Mouse (Mus musculus) hindbrain, embryonic 14.5 days (tissue): ENCODE results near the gene Rnf10. TPM values are rescaled to one million over a fixed set of nuclear protein-coding genes. Genes with fewer than 3 reads are reported as not detected.

Experiments used
- ATAC-seq: fragments of 200-750 bp; cut with Nextera tagmentation; 2 replicates; pipeline ENCODE4 v1.8.0; 2017; ENCODE audit warnings: moderate number of reproducible peaks, mild to moderate bottlenecking, moderate TSS enrichment, moderate library complexity; ENCODE audit not compliant: low FRiP score
- DNase-seq: peaks from one replicate; pipeline ENCODE4 v3.0.0-alpha.2; 2015; ENCODE audit warnings: low spot score
- H3K27ac ChIP-seq: fragments of 300-500 bp; sonication (generic); 2 replicates; pipeline ENCODE4 v1.5.1; 2014; ENCODE audit warnings: mild to moderate bottlenecking, moderate library complexity
- H3K27me3 ChIP-seq: fragments of 300-500 bp; sonication (generic); 2 replicates; pipeline ENCODE4 v1.6.1; 2014; ENCODE audit warnings: mild to moderate bottlenecking, low read length, mixed read lengths; ENCODE audit not compliant: control insufficient read depth, insufficient read depth
- H3K36me3 ChIP-seq: fragments of 300-500 bp; sonication (generic); replicated peaks from 2 replicates; pipeline ENCODE4 v1.6.1; 2014; ENCODE audit not compliant: control insufficient read depth, insufficient read depth
- H3K4me1 ChIP-seq: fragments of 300-500 bp; sonication (generic); replicated peaks from 2 replicates; pipeline ENCODE4 v1.6.1; 2014; ENCODE audit warnings: antibody characterized with exemption, low read length, mixed read lengths; ENCODE audit not compliant: control insufficient read depth, insufficient read depth
- H3K4me2 ChIP-seq: fragments of 300-500 bp; sonication (generic); replicated peaks from 2 replicates; pipeline ENCODE4 v1.6.1; 2014; ENCODE audit warnings: mild to moderate bottlenecking, moderate library complexity
- H3K4me3 ChIP-seq: fragments of 300-500 bp; sonication (generic); replicated peaks from 2 replicates; pipeline ENCODE4 v1.5.1; 2014; ENCODE audit warnings: mild to moderate bottlenecking, low read length
- H3K9ac ChIP-seq: fragments of 300-500 bp; sonication (generic); 2 replicates; pipeline ENCODE4 v1.6.1; 2014
- H3K9me3 ChIP-seq: fragments of 300-500 bp; sonication (generic); 2 replicates; pipeline ENCODE4 v1.6.1; 2016; ENCODE audit warnings: low read length; ENCODE audit not compliant: control insufficient read depth
- WGBS: fragments of 180-500 bp; shearing (Covaris S2); extraction: QIAGEN DNeasy Blood & Tissue Kit; methylation state at CpG from one replicate; pipeline ENCODE4 v1.1.7; 2014; 5-methylcytosine and 5-hydroxymethylcytosine counted together
- polyA plus RNA-seq: library from polyadenylated mRNA; unstranded; fragments of >200 nt; fragmentation: Nextera tagmentation; extraction: Ambion mirVana; gene quantifications from 2 replicates; pipeline ENCODE4 v1.2.1, GENCODE M21; 2014

The Rnf10 gene
- polyA plus RNA-seq, 1 experiment from 2014 or later: 101 TPM

- Histone ChIP-seq H3K4me3 (peak within 1 kb of the TSS; percentile 70), H3K36me3 (no peaks in the 10 kb centered on the region), H3K27ac (peak within 1 kb of the TSS; percentile 69), H3K9me3 (no peaks in the 10 kb centered on the region), H3K4me2 (peak within 1 kb of the TSS; percentile 99), H3K4me1 (peaks cover 14% of the 10 kb centered on the region), H3K9ac (peak within 1 kb of the TSS; percentile 80), H3K27me3 (peaks cover 47% of the 10 kb centered on the region)
- under 1% methylated on average over 112 of the region's 116 CpGs for WGBS
- peak; percentile 68 for DNase-seq
- peak; percentile 64 for ATAC-seq
These were observed 78.8 kb downstream of the Rnf10 start, which contains the start of gene Cabp1 for GRCm38 (mm10) chr5:115193669-115194625. TSS of gene Cabp1 (minus strand) at chr5:115194381.

- peak overlapping the region; percentile 99 for H3K4me2 ChIP-seq
- WGBS: 2% methylated on average over 31 of the region's 34 CpGs
These were observed 79.5 kb downstream of the Rnf10 start for GRCm38 (mm10) chr5:115193226-115193625.

GRCm38 (mm10) chr5:115192828-115193195 lies 79.9 kb downstream of the Rnf10 start:
- Histone ChIP-seq H3K4me2 (peak overlapping the region; percentile 99), H3K4me1 (peaks cover 14% of the 10 kb centered on the region), H3K9me3 (no peaks in the 10 kb centered on the region), H3K4me3 (peak overlapping the region; percentile 70), H3K27me3 (peaks cover 47% of the 10 kb centered on the region), H3K36me3 (no peaks in the 10 kb centered on the region), H3K9ac (peak overlapping the region; percentile 80), H3K27ac (no peak overlapping the region)
- 14% methylated on average over 7 of the region's 7 CpGs for WGBS
- no peak for ATAC-seq
- no peak for DNase-seq

More at GRCm38 (mm10) chr5:115193226-115193625, 79.5 kb downstream of the Rnf10 start:
- H3K36me3 ChIP-seq: no peaks in the 10 kb centered on the region
- H3K27ac ChIP-seq: no peak overlapping the region
- DNase-seq: peak; percentile 32
- H3K9ac ChIP-seq: peak overlapping the region; percentile 80
- ATAC-seq: no peak
- peaks cover 47% of the 10 kb centered on the region for H3K27me3 ChIP-seq
- H3K4me1 ChIP-seq: peaks cover 14% of the 10 kb centered on the region
- H3K4me3 ChIP-seq: peak overlapping the region; percentile 70
- H3K9me3 ChIP-seq: no peaks in the 10 kb centered on the region

- Histone ChIP-seq H3K4me2 (peak overlapping the region; percentile 99), H3K4me1 (peaks cover 19% of the 10 kb centered on the region), H3K27ac (no peak overlapping the region), H3K27me3 (peaks cover 47% of the 10 kb centered on the region), H3K4me3 (peak overlapping the region; percentile 70), H3K9me3 (no peaks in the 10 kb centered on the region), H3K36me3 (no peaks in the 10 kb centered on the region), H3K9ac (peak overlapping the region; percentile 80)
- ATAC-seq (peak; percentile 25; the same call in 1 of the 2 replicates), DNase-seq (peak; percentile 63)
- WGBS: 6% methylated on average over 29 of the region's 29 CpGs
These were observed 80.5 kb downstream of the Rnf10 start for GRCm38 (mm10) chr5:115191880-115192827.

Other genes starting within 250 kb of the Rnf10 start
- gene Gm10401, start 174.6 kb downstream of the Rnf10 start, polyA plus RNA-seq: 49.1 and 53.0 TPM in 2 replicates
- 11.1 and 12.5 TPM in 2 replicates for gene Acads, start 153.6 kb downstream of the Rnf10 start, polyA plus RNA-seq
- gene Unc119b, start 137.9 kb downstream of the Rnf10 start, polyA plus RNA-seq: 31.2 and 39.0 TPM in 2 replicates
- gene Mlec, start 114.7 kb downstream of the Rnf10 start, polyA plus RNA-seq: 21.0 and 26.4 TPM in 2 replicates
- 17.7 and 22.8 TPM in 2 replicates for gene Cabp1, start 78.5 kb downstream of the Rnf10 start, polyA plus RNA-seq
- 107 and 114 TPM in 2 replicates for gene Pop5, start 37.1 kb downstream of the Rnf10 start, polyA plus RNA-seq
- 52.5 and 57.6 TPM in 2 replicates for gene Coq5, start 6.8 kb upstream of the Rnf10 start, polyA plus RNA-seq
- 1,269 and 1,310 TPM in 2 replicates for gene Dynll1, start 28.1 kb upstream of the Rnf10 start, polyA plus RNA-seq
- gene Srsf9, start 54.3 kb upstream of the Rnf10 start, polyA plus RNA-seq: 140 and 145 TPM in 2 replicates
- 41.8 and 42.2 TPM in 2 replicates for gene Gatc, start 68.3 kb upstream of the Rnf10 start, polyA plus RNA-seq
- 47.6 and 50.1 TPM in 2 replicates for gene Triap1, start 68.3 kb upstream of the Rnf10 start, polyA plus RNA-seq
- 1,199 and 1,253 TPM in 2 replicates for gene Cox6a1, start 76.1 kb upstream of the Rnf10 start, polyA plus RNA-seq
- gene Msi1, start 156.7 kb upstream of the Rnf10 start, polyA plus RNA-seq: 59.6 and 60.2 TPM in 2 replicates
- 0.67 TPM in 1 of 2 replicates, not detected in the other for gene Pla2g1b, start 193.4 kb upstream of the Rnf10 start, polyA plus RNA-seq
- gene Sirt4, start 211.8 kb upstream of the Rnf10 start, polyA plus RNA-seq: 19.1 and 20.3 TPM in 2 replicates
- gene Pxn, start 233.8 kb upstream of the Rnf10 start, polyA plus RNA-seq: 11.3 and 12.2 TPM in 2 replicates